Mouse (Mus musculus) erythroblast, embryonic 14.5 days (primary cell): ENCODE results near the gene Cacna2d3.

Source experiments
- GATA1 ChIP-seq: IDR thresholded peaks from 2 replicates; pipeline ENCODE4 v1.6.1; 2012; ENCODE audit warnings: low read length, inconsistent platforms, mixed read lengths
- TAL1 ChIP-seq: IDR thresholded peaks from 3 replicates; pipeline ENCODE4 v1.6.1; 2012; ENCODE audit warnings: low read length, inconsistent platforms, mixed read lengths

DNA sequence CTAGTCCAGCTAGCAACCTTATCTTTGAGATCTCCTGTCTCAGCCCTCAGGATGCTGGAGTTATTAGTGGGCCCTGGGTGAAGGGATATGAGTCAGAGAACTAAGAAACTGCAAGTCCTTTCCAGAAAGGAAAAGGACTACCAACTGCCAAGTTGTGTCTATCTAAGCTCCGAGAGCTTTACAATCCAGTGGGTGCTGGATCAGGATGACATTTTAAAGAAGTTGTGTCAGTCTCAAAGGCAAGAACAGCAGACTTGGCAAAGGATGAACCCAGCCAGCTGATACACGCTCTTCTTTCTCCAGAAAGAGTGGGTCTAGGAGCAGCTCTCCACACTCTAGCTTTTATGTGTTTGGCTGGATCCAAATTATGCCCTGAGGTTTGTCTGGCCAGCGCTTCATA is 530.2 kb downstream of the Cacna2d3 start:
- TF ChIP-seq GATA1 (no peak), TAL1 (no peak)
